Mouse (Mus musculus): ENCODE results near the gene Atg4b.

DNA sequence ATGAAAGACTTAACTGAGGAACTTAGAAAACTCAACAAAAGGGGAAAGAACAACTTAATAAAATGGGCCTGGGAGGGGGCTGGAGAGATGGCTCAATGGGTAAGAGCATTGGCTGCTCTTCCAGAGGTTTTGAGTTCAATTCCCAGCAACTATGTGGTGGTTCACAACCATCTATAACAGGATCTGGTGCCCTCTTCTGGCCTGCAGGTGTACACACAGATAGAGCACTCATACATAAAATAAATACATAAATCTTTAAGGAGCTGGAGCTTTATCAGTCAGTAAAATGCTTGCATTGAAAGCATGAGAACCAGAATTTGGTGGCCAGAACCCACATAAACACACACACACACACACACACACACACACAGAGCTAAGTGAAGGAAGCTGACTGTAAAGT, 8.4 kb upstream of the Atg4b start:
- TF ChIP-seq GATA1 (IDR thresholded peaks at IDR 0.05; ENCODE audit: low read length) (no peak), TAL1 (IDR thresholded peaks at IDR 0.05; ENCODE audit: low read length) (no peak)
